Mouse (Mus musculus) midbrain, embryonic 11.5 days (tissue): ENCODE data around the gene Psmd4. TPM values are rescaled to one million over a fixed set of nuclear protein-coding genes. Genes with fewer than 3 reads are reported as not detected.
A peak's percentile ranks its signal among the peaks of the same experiment; 100 is the strongest.

Experiments
- ATAC-seq: fragments of 200-750 bp; cut with Nextera tagmentation; 2 replicates; pipeline ENCODE4 v1.8.0; 2017; ENCODE audit warnings: moderate TSS enrichment, moderate library complexity; ENCODE audit not compliant: low FRiP score
- DNase-seq: peaks from one replicate; pipeline ENCODE4 v3.0.0; 2015; ENCODE audit warnings: low spot score; ENCODE audit errors: missing footprints
- H3K27ac ChIP-seq: fragments of 300-500 bp; sonication (generic); 2 replicates; pipeline ENCODE4 v1.5.1; 2014; ENCODE audit warnings: low read depth, low read length
- H3K27me3 ChIP-seq: fragments of 300-500 bp; sonication (generic); 2 replicates; pipeline ENCODE4 v1.6.1; 2014; ENCODE audit warnings: mild to moderate bottlenecking, low read length, moderate library complexity, mixed read lengths; ENCODE audit not compliant: control insufficient read depth, insufficient read depth
- H3K36me3 ChIP-seq: fragments of 300-500 bp; sonication (generic); 2 replicates; pipeline ENCODE4 v1.6.1; 2014; ENCODE audit warnings: mild to moderate bottlenecking, low read length, moderate library complexity, mixed read lengths; ENCODE audit not compliant: control insufficient read depth, insufficient read depth
- H3K4me1 ChIP-seq: fragments of 300-500 bp; sonication (generic); 2 replicates; pipeline ENCODE4 v1.6.1; 2014; ENCODE audit warnings: low read length; ENCODE audit not compliant: control insufficient read depth, insufficient read depth
- H3K4me2 ChIP-seq: fragments of 300-500 bp; sonication (generic); 2 replicates; pipeline ENCODE4 v1.6.1; 2014; ENCODE audit warnings: mild to moderate bottlenecking, moderate library complexity
- H3K4me3 ChIP-seq: fragments of 300-500 bp; sonication (generic); 2 replicates; pipeline ENCODE4 v1.5.1; 2014; ENCODE audit warnings: low read depth, low read length
- H3K9ac ChIP-seq: fragments of 300-500 bp; sonication (generic); 2 replicates; pipeline ENCODE4 v1.6.1; 2014; ENCODE audit warnings: low read length
- H3K9me3 ChIP-seq: fragments of 300-500 bp; sonication (generic); 2 replicates; pipeline ENCODE4 v1.6.1; 2016; ENCODE audit warnings: low read length; ENCODE audit not compliant: control insufficient read depth
- WGBS: fragments of 180-500 bp; shearing (Covaris S2); extraction: QIAGEN DNeasy Blood & Tissue Kit; methylation state at CpG from one replicate; pipeline ENCODE4 v1.1.7; 2014; 5-methylcytosine and 5-hydroxymethylcytosine counted together
- polyA plus RNA-seq: library from polyadenylated mRNA; unstranded; fragments of >200 nt; fragmentation: Nextera tagmentation; extraction: Ambion mirVana; gene quantifications from 2 replicates; pipeline ENCODE4 v1.2.1, GENCODE M21; 2014

Gene Psmd4
- polyA plus RNA-seq: 300 and 316 TPM in 2 replicates

DNA sequence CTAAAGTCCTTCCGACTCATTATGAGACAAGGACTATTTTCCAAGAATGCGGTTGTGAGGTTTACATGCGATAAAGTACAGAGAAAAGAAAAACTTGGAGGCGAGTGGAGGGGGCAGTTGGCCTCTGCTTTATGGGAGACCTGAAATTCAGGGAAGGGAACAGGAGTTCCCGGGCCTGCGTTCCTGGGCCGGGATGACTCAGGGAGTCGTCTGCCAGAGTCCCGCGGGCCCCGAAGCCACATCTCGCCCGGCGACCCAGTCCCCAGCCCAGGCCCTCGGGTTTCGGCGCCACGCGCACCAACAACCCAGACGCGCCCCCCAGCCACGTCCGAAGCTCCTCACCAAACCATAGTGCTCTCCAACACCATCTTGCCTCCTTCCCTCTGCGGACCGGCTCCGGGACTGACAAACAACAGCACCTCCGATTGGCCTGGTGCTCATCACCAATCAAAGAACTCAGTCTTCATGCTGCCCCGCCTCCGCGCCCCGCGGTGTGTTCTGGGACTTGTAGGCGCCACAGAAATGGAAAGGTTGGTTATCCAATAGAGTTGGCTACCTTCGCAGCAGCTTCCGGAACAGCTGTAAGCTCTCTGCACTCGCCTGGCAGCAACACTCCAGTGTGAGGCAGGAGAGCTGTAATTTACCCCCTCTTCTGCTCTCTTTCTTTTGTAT is at the start of gene Psmd4:
TSS of gene Psmd4 (minus strand) at position 449 of the 672 bp plus-strand sequence.
- under 1% methylated on average over 36 of the region's 36 CpGs for WGBS
- Histone ChIP-seq H3K27ac (no peak within 1 kb of the TSS), H3K27me3 (no peaks in the 10 kb centered on the region), H3K4me3 (peak within 1 kb of the TSS; percentile 61), H3K36me3 (no peaks in the 10 kb centered on the region), H3K9ac (peak within 1 kb of the TSS; percentile 68), H3K4me2 (peak within 1 kb of the TSS; percentile 49), H3K4me1 (peaks cover 5% of the 10 kb centered on the region), H3K9me3 (no peaks in the 10 kb centered on the region)
- DNase-seq (peak; percentile 100), ATAC-seq (peak; percentile 99)

GRCm38 (mm10) chr3:95088071-95088470 is 45.7 kb upstream of the Psmd4 start:
- H3K4me1 ChIP-seq: no peaks in the 10 kb centered on the region
- no peak overlapping the region for H3K9ac ChIP-seq
- no peaks in the 10 kb centered on the region for H3K27me3 ChIP-seq
- H3K36me3 ChIP-seq: no peaks in the 10 kb centered on the region
- H3K27ac ChIP-seq: no peak overlapping the region
- H3K4me2 ChIP-seq: no peak overlapping the region
- no peak overlapping the region for H3K4me3 ChIP-seq
- DNase-seq: no peak
- no peaks in the 10 kb centered on the region for H3K9me3 ChIP-seq
- 97% methylated on average over 1 of the region's 1 CpGs for WGBS
- no peak for ATAC-seq

DNA sequence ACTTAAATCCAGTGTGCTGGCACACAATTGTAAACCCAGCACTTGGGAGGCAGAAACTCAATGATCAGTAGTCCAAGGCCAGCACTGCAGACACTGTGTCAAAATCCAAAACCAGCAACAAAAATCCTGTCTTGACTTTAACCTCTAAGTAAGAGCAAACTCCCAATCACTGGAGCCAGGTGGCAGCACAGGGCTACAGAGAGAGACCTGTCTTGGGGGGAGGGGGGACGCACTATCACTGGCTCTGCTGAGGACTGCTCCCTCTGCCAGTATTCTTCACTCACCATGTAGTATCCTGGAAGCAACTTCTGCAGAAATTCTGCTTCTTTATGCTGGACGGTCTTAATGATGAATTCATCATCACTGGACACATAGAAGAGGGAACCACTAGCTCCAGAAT is 29.2 kb upstream of the Psmd4 start:
- DNase-seq: no peak
- Histone ChIP-seq H3K36me3 (peaks cover 26% of the 10 kb centered on the region), H3K4me1 (no peaks in the 10 kb centered on the region), H3K9ac (no peak overlapping the region), H3K4me3 (no peak overlapping the region), H3K27me3 (no peaks in the 10 kb centered on the region), H3K4me2 (no peak overlapping the region), H3K9me3 (no peaks in the 10 kb centered on the region), H3K27ac (no peak overlapping the region)
- WGBS: 88% methylated on average over 2 of the region's 2 CpGs
- no peak for ATAC-seq

DNA sequence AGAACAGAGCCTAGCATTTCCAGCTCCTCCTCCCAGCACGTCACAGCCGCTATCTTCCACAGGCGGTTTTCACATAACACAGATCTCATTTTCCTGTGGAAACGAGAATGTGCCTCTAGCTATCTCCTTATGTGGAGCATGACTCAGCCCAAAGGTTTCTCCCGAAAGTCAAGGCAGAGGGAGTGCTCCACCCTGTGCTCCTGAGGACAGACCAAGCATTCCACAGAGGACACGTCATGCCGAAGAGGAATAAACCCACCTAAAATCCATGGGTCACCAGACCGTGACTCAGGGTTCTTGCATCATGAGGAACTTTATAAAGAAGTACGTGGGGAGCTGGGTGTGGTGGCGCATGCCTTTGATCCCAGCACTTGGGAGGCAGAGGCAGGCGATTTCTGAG is 24.2 kb upstream of the Psmd4 start:
- no peak overlapping the region for H3K27ac ChIP-seq
- no peak overlapping the region for H3K9ac ChIP-seq
- ATAC-seq: no peak
- H3K27me3 ChIP-seq: no peaks in the 10 kb centered on the region
- H3K36me3 ChIP-seq: peaks cover 39% of the 10 kb centered on the region
- H3K4me3 ChIP-seq: no peak overlapping the region
- H3K9me3 ChIP-seq: no peaks in the 10 kb centered on the region
- H3K4me2 ChIP-seq: no peak overlapping the region
- H3K4me1 ChIP-seq: no peaks in the 10 kb centered on the region
- 92% methylated on average over 11 of the region's 11 CpGs for WGBS
- peak; percentile 45 for DNase-seq

DNA sequence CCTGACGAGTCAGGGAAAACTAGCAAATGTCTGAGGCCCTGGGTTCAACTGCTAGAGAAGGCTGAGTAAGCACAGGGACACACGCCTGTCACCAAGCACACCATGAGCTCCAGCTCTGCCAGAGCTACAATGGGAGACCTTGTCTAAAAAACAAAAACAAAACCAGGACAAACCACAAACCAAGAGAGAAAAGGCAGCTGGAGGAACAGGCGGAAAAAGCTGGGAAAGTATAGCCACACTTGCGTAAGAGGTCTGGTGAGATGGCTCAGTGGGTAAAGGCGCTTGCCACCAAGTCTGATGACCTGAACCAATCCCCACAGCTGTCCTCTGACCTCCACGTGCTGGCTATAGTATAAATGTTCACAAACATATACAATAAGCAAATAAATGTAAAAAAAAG is 23.7 kb upstream of the Psmd4 start:
- H3K9me3 ChIP-seq: no peaks in the 10 kb centered on the region
- no peak overlapping the region for H3K27ac ChIP-seq
- no peaks in the 10 kb centered on the region for H3K27me3 ChIP-seq
- WGBS: 85% methylated on average over 6 of the region's 6 CpGs
- peaks cover 42% of the 10 kb centered on the region for H3K36me3 ChIP-seq
- no peak for ATAC-seq
- DNase-seq: peak; percentile 59
- H3K4me3 ChIP-seq: no peak overlapping the region
- H3K4me1 ChIP-seq: no peaks in the 10 kb centered on the region
- no peak overlapping the region for H3K4me2 ChIP-seq
- H3K9ac ChIP-seq: no peak overlapping the region

DNA sequence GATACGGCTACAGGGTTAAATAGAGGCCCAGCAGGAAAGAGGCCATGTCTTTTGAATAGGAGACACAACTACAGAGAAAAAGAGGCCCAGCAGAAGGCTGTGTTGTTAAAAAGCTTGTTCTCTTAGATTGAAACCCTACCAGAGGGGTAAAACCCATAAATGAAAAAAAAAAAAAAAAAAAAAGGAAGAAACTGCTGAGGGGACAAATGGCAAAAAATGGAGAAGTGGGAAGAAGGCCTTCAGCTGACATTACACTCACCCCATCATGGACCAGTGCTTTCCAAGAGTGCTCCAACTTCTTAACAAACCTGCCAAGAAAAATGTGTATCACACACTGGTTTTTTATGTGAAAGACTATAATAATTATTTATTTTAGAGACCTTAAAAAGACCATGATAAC is 23.1 kb upstream of the Psmd4 start:
- peaks cover 42% of the 10 kb centered on the region for H3K36me3 ChIP-seq
- H3K9ac ChIP-seq: no peak overlapping the region
- H3K4me2 ChIP-seq: no peak overlapping the region
- 93% methylated on average over 1 of the region's 1 CpGs for WGBS
- no peak overlapping the region for H3K27ac ChIP-seq
- H3K27me3 ChIP-seq: no peaks in the 10 kb centered on the region
- ATAC-seq (no peak), DNase-seq (peak; percentile 2)
- no peaks in the 10 kb centered on the region for H3K9me3 ChIP-seq
- no peak overlapping the region for H3K4me3 ChIP-seq
- H3K4me1 ChIP-seq: no peaks in the 10 kb centered on the region

- no peaks in the 10 kb centered on the region for H3K9me3 ChIP-seq
- no peak for ATAC-seq
- 94% methylated on average over 4 of the region's 4 CpGs for WGBS
These were observed 21.3 kb upstream of the Psmd4 start for GRCm38 (mm10) chr3:95063741-95064140.

DNA sequence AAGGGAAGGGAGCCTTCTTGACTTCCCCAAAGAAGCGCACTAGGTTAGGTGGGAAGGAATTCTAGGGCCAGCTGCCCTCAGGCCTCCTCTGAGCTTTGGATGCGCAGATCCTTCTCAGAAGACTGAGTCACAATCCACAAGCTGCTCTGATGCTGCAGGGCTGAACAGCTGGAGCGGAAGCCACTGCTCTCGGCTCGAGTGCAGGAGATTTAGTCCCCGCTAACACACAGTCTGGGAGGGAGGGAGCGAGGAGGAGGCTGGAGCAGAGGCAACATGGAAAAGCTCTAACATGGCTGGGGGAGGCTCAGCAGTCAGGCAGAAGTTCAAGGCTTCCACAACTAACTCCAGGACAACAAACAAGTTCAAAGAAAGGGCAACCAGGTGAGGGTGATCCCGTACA is 15.7 kb upstream of the Psmd4 start:
- Histone ChIP-seq H3K27ac (no peak overlapping the region), H3K27me3 (no peaks in the 10 kb centered on the region), H3K9me3 (no peaks in the 10 kb centered on the region), H3K4me2 (no peak overlapping the region), H3K4me3 (no peak overlapping the region), H3K36me3 (peaks cover 24% of the 10 kb centered on the region), H3K9ac (no peak overlapping the region), H3K4me1 (no peaks in the 10 kb centered on the region)
- DNase-seq: peak; percentile 78
- ATAC-seq: no peak
- 79% methylated on average over 8 of the region's 8 CpGs for WGBS

More at GRCm38 (mm10) chr3:95063741-95064140, 21.3 kb upstream of the Psmd4 start:
- Histone ChIP-seq H3K4me1 (no peaks in the 10 kb centered on the region), H3K4me2 (no peak overlapping the region), H3K4me3 (no peak overlapping the region), H3K36me3 (peaks cover 46% of the 10 kb centered on the region), H3K9ac (no peak overlapping the region), H3K27me3 (no peaks in the 10 kb centered on the region), H3K27ac (no peak overlapping the region)
- DNase-seq: peak; percentile 47

DNA sequence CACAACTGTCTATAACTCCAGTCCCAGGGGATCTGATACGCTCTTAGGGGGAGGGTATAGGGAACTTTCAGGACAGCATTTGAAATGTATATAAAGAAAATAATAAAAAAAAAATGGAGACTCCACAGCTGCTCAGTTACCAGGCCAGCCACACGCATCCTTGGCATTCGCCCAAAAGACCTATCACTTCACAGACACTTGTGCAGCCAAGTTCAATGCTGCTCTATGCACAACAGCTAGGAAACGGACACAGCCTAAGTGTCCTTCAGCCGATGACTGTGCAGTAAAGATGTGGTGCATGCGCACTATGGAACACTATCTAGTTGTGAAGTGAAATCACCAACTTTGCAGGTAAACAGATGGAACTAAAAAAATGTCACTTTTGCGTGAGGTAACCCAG is 13.9 kb upstream of the Psmd4 start:
- Histone ChIP-seq H3K9ac (no peak overlapping the region), H3K36me3 (peaks cover 14% of the 10 kb centered on the region), H3K27ac (no peak overlapping the region), H3K4me2 (no peak overlapping the region), H3K9me3 (no peaks in the 10 kb centered on the region), H3K4me3 (no peak overlapping the region), H3K27me3 (no peaks in the 10 kb centered on the region), H3K4me1 (no peaks in the 10 kb centered on the region)
- no peak for DNase-seq
- no peak for ATAC-seq
- WGBS: 95% methylated on average over 7 of the region's 7 CpGs
